Mouse (Mus musculus) forebrain, embryonic 12.5 days (tissue): ENCODE results near the gene Nus1. TPM values are rescaled to one million over a fixed set of nuclear protein-coding genes. Genes with fewer than 3 reads are reported as not detected.
A peak's percentile ranks its signal among the peaks of the same experiment; 100 is the strongest.

Source experiments
- ATAC-seq: fragments of 200-750 bp; cut with Nextera tagmentation; 2 replicates; pipeline ENCODE4 v1.8.0; 2017; ENCODE audit warnings: moderate TSS enrichment; ENCODE audit not compliant: low FRiP score
- H3K27ac ChIP-seq: fragments of 300-500 bp; sonication (generic); 2 replicates; pipeline ENCODE4 v1.5.1; 2016; ENCODE audit warnings: mild to moderate bottlenecking
- H3K27me3 ChIP-seq: fragments of 300-500 bp; sonication (generic); 2 replicates; pipeline ENCODE4 v1.6.1; 2016; ENCODE audit warnings: mild to moderate bottlenecking
- H3K36me3 ChIP-seq: fragments of 300-500 bp; sonication (generic); replicated peaks from 2 replicates; pipeline ENCODE4 v1.6.1; 2016; ENCODE audit warnings: mild to moderate bottlenecking
- H3K4me1 ChIP-seq: fragments of 300-500 bp; sonication (generic); 2 replicates; pipeline ENCODE4 v1.6.1; 2016
- H3K4me2 ChIP-seq: fragments of 300-500 bp; sonication (generic); 2 replicates; pipeline ENCODE4 v1.6.1; 2016; ENCODE audit warnings: mild to moderate bottlenecking, moderate library complexity
- H3K4me3 ChIP-seq: fragments of 300-500 bp; sonication (generic); replicated peaks from 2 replicates; pipeline ENCODE4 v1.5.1; 2016; ENCODE audit warnings: mild to moderate bottlenecking
- H3K9ac ChIP-seq: fragments of 300-500 bp; sonication (generic); 2 replicates; pipeline ENCODE4 v1.6.1; 2016; ENCODE audit warnings: mild to moderate bottlenecking
- H3K9me3 ChIP-seq: fragments of 300-500 bp; sonication (generic); 2 replicates; pipeline ENCODE4 v1.6.1; 2016
- WGBS: fragments of 180-500 bp; shearing (Covaris S2); methylation state at CpG from one replicate; pipeline ENCODE4 v1.1.7; 2016; 5-methylcytosine and 5-hydroxymethylcytosine counted together
- polyA plus RNA-seq: library from polyadenylated mRNA; unstranded; fragments of >200 nt; fragmentation: Nextera tagmentation; extraction: Ambion mirVana; gene quantifications from 2 replicates; pipeline ENCODE4 v1.2.1, GENCODE M21; 2016

Gene Nus1
- polyA plus RNA-seq, 1 experiment from 2014 or later: 16.6 TPM

DNA sequence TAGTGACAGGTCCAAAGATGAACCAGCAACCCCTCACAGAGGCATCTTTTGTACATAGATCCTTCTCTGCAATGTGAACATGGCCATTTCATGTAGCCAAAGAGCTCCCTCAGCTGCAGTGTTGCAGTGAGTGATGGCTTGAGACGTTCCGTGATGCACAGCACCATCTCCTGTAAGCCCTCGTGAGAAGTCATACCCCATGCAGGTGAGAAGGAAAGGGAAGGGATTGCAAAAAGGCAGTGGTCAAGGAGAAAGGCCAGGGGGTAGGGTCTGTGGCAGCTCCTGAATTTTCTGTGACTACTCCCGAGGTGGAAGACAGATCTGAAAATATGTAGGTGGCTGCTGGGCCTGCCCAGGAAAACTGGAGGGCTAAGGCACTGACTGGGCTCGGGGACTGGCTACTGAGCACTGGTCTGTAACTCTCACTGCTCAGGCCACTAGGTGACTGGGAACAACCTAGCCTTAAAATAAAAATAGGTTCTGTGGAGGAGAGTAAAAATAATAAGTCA is 28.4 kb upstream of the Nus1 start, which contains the start of gene Nepn:
Gene Nepn (plus strand): TSS at position 51 of the 509 bp plus-strand sequence.
- H3K9ac ChIP-seq: no peak within 1 kb of the TSS
- H3K27ac ChIP-seq: no peak within 1 kb of the TSS
- H3K36me3 ChIP-seq: no peaks in the 10 kb centered on the region
- H3K4me1 ChIP-seq: no peaks in the 10 kb centered on the region
- 83% methylated on average over 5 of the region's 5 CpGs for WGBS
- no peaks in the 10 kb centered on the region for H3K9me3 ChIP-seq
- H3K27me3 ChIP-seq: no peaks in the 10 kb centered on the region
- H3K4me3 ChIP-seq: no peak within 1 kb of the TSS
- ATAC-seq: no peak
- no peak within 1 kb of the TSS for H3K4me2 ChIP-seq

- no peak overlapping the region for H3K9ac ChIP-seq
- no peaks in the 10 kb centered on the region for H3K4me1 ChIP-seq
- H3K27ac ChIP-seq: no peak overlapping the region
- no peak overlapping the region for H3K4me3 ChIP-seq
- no peaks in the 10 kb centered on the region for H3K36me3 ChIP-seq
- WGBS: 86% methylated on average over 3 of the region's 3 CpGs
- ATAC-seq: no peak
- no peaks in the 10 kb centered on the region for H3K9me3 ChIP-seq
- H3K27me3 ChIP-seq: no peaks in the 10 kb centered on the region
- H3K4me2 ChIP-seq: no peak overlapping the region
These were observed 27.9 kb upstream of the Nus1 start for GRCm38 (mm10) chr10:52389438-52389837.

GRCm38 (mm10) chr10:52391208-52391607 is 26.1 kb upstream of the Nus1 start:
- 84% methylated on average over 2 of the region's 2 CpGs for WGBS
- Histone ChIP-seq H3K9ac (no peak overlapping the region), H3K4me1 (no peaks in the 10 kb centered on the region), H3K27me3 (no peaks in the 10 kb centered on the region), H3K4me2 (no peak overlapping the region), H3K36me3 (no peaks in the 10 kb centered on the region), H3K4me3 (no peak overlapping the region), H3K27ac (no peak overlapping the region), H3K9me3 (no peaks in the 10 kb centered on the region)
- ATAC-seq: no peak

DNA sequence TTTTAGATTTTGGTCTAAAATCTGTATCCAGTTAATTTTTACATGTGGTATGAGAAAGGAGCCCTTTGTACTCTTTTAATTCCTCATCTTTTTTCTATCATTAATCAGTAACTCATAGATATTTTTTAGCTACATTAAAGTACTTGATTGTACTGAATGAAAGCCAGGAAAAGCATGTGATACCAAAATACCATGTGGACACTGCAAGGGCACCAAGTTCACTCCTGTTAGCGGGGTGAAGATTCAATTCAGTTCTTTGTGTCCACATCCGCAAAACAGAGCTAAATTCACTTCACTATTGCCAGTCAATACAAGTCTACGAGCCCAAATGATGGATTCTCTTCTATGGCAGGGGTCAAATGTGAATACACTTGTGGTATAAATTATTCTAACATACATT is 20.7 kb upstream of the Nus1 start:
- H3K27ac ChIP-seq: no peak overlapping the region
- H3K27me3 ChIP-seq: no peaks in the 10 kb centered on the region
- H3K36me3 ChIP-seq: no peaks in the 10 kb centered on the region
- no peak overlapping the region for H3K4me3 ChIP-seq
- H3K4me2 ChIP-seq: no peak overlapping the region
- no peaks in the 10 kb centered on the region for H3K4me1 ChIP-seq
- no peak overlapping the region for H3K9ac ChIP-seq
- no peaks in the 10 kb centered on the region for H3K9me3 ChIP-seq
- WGBS: 89% methylated on average over 3 of the region's 3 CpGs
- no peak for ATAC-seq

- 83% methylated on average over 2 of the region's 2 CpGs for WGBS
- Histone ChIP-seq H3K9ac (no peak overlapping the region), H3K9me3 (no peaks in the 10 kb centered on the region), H3K27me3 (no peaks in the 10 kb centered on the region), H3K27ac (no peak overlapping the region), H3K4me2 (no peak overlapping the region), H3K36me3 (no peaks in the 10 kb centered on the region), H3K4me3 (no peak overlapping the region), H3K4me1 (no peaks in the 10 kb centered on the region)
- no peak for ATAC-seq
These were observed 18.6 kb upstream of the Nus1 start for GRCm38 (mm10) chr10:52398715-52399114.

GRCm38 (mm10) chr10:52399722-52400121 is 17.6 kb upstream of the Nus1 start:
- H3K4me2 ChIP-seq: no peak overlapping the region
- no peak for ATAC-seq
- H3K9me3 ChIP-seq: no peaks in the 10 kb centered on the region
- WGBS: 67% methylated on average over 3 of the region's 3 CpGs
- no peak overlapping the region for H3K9ac ChIP-seq
- H3K4me1 ChIP-seq: no peaks in the 10 kb centered on the region
- no peaks in the 10 kb centered on the region for H3K27me3 ChIP-seq
- H3K4me3 ChIP-seq: no peak overlapping the region
- no peak overlapping the region for H3K27ac ChIP-seq
- no peaks in the 10 kb centered on the region for H3K36me3 ChIP-seq

DNA sequence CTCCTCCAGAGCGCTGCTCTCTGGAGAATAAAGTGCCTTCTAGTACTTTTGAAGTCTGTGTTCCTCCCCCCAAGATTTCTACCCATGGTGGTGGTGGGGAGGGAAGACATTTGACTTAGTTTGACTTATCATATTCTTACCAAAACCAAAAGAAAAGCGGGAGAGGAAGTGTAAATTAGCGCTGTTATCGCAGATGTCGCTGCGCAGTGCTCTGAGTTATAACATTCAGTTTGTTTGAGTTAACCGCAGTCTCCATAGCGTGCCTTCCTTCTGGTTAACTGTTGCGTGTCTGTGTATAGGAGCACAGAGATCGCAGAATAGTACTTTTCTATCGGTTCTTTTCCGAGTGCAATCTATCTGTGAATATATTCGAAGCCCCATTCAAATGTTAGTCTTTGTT is 12.2 kb upstream of the Nus1 start:
- Histone ChIP-seq H3K4me2 (no peak overlapping the region), H3K9me3 (no peaks in the 10 kb centered on the region), H3K36me3 (no peaks in the 10 kb centered on the region), H3K4me1 (no peaks in the 10 kb centered on the region), H3K27me3 (no peaks in the 10 kb centered on the region), H3K4me3 (no peak overlapping the region), H3K27ac (no peak overlapping the region), H3K9ac (no peak overlapping the region)
- 91% methylated on average over 13 of the region's 13 CpGs for WGBS
- ATAC-seq: no peak

DNA sequence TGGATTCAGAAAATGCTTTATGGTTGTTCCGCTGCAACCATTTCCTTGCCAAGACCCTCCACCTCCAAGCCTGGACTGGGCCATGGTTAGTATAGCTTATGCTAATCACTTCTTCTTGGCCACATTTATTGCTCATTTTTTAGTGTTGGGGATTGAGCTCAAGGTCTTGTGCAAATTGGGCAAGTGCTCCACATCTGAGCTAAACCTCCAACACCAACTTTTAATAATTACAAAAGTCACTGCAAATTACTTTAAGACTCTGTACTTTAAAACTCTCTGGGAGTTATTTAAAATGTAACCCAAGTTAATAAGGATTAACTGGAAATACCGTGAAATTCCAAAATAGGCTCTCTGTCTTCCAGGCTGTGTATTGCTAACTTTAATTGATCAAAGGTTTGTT is 9.8 kb upstream of the Nus1 start:
- 84% methylated on average over 2 of the region's 2 CpGs for WGBS

DNA sequence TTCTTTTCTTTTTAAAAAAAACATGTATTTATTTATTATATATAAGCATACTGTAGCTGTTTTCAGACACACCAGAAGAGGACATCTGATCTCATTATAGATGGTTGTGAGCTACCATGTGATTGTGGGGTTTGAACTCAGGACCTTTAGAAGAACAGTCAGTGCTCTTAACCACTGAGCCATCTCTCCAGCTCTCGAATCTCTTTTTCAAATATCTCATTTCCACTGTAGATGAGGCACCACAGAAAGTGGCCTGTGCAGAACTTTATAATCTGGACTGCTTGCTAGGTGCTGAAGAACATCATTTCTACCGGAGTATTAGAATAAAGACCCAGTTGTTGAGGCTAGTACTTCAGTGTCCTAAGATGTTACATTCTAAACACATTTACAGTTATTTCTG is 2.3 kb upstream of the Nus1 start:
- no peak overlapping the region for H3K4me3 ChIP-seq
- 76% methylated on average over 2 of the region's 2 CpGs for WGBS
- no peak overlapping the region for H3K9ac ChIP-seq
- no peaks in the 10 kb centered on the region for H3K36me3 ChIP-seq
- H3K27me3 ChIP-seq: peaks cover 6% of the 10 kb centered on the region; the same call in 1 of the 2 replicates
- no peak overlapping the region for H3K27ac ChIP-seq
- H3K9me3 ChIP-seq: no peaks in the 10 kb centered on the region
- H3K4me1 ChIP-seq: peaks cover 13% of the 10 kb centered on the region
- no peak for ATAC-seq
- no peak overlapping the region for H3K4me2 ChIP-seq

More for the DNA sequence above, 9.8 kb upstream of the Nus1 start:
- Histone ChIP-seq H3K27me3 (no peaks in the 10 kb centered on the region), H3K4me2 (no peak overlapping the region), H3K9me3 (no peaks in the 10 kb centered on the region), H3K36me3 (no peaks in the 10 kb centered on the region), H3K4me1 (no peaks in the 10 kb centered on the region), H3K4me3 (no peak overlapping the region), H3K9ac (no peak overlapping the region), H3K27ac (no peak overlapping the region)
- no peak for ATAC-seq

DNA sequence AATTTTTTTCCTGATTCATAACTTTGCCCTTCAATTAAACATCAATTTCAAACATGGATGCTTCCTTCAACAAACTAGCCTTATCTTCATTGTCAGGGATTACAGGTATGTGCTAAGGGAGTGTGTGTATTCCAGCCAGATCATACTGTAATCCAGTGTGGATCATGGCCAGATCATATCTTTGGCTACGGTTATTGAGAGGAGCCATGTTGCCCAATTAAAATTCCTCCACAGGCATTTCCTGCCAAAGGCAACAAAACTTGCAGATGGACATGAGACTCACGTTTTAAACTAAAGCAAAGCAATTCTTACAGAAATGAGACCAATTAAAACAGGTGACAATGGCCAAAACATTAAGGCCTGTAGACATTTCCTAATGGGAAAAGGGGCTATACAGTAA is 889 bp upstream of the Nus1 start:
- no peaks in the 10 kb centered on the region for H3K36me3 ChIP-seq
- peaks cover 6% of the 10 kb centered on the region; the same call in 1 of the 2 replicates for H3K27me3 ChIP-seq
- H3K27ac ChIP-seq: no peak overlapping the region
- no peaks in the 10 kb centered on the region for H3K9me3 ChIP-seq
- H3K4me3 ChIP-seq: no peak overlapping the region
- 85% methylated on average over 2 of the region's 2 CpGs for WGBS
- peak overlapping the region; percentile 47 for H3K4me2 ChIP-seq
- H3K4me1 ChIP-seq: peaks cover 22% of the 10 kb centered on the region
- peak overlapping the region; percentile 13; the same call in 1 of the 2 replicates for H3K9ac ChIP-seq
- no peak for ATAC-seq

DNA sequence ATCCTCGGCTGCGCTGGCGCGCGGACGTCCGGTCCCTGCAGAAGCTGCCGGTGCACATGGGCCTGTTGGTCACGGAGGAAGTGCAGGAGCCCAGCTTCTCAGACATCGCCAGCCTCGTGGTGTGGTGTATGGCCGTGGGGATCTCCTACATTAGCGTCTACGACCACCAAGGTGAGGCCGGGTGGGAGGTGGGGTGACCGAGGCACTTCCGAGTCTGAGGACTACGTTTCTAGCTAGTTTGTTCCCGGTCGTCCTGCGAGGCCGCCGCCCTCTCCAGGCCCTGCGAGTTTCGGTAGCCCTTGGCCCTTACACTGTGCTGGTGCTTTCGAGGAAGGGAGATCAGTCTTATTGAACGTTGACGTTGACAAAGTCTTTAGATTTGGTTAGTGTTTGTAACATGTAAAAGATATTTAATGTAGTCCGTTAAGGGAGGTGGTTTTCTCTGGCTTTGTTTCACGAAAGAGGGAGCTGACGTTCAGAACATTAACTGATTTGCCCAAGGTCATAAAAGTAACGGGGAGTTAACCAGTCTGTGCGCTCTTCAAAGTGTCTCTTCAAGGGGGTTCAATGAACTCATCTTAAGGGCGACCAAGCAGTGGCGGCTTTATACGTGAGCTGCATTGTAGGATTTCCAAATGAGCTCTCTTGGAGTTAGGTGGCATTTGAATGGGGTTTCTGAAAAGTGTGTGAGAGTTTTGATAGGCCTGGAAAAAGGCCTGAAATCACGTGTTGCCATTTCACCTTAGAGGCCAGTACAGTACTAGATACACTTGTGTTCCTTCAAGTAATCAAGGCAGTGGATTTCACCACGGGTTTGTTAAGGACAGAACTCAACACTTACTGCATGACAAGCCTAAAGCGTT is 882 bp downstream of the Nus1 start:
- ATAC-seq: peak; percentile 65
- H3K4me1 ChIP-seq: peaks cover 22% of the 10 kb centered on the region
- 2% methylated on average over 39 of the region's 39 CpGs for WGBS

GRCm38 (mm10) chr10:52418931-52419330 is 1.6 kb downstream of the Nus1 start:
- Histone ChIP-seq H3K9ac (peak overlapping the region; percentile 91), H3K4me2 (peak overlapping the region; percentile 76), H3K4me3 (peak overlapping the region; percentile 95), H3K9me3 (no peaks in the 10 kb centered on the region), H3K27ac (no peak overlapping the region), H3K36me3 (no peaks in the 10 kb centered on the region), H3K4me1 (peaks cover 22% of the 10 kb centered on the region), H3K27me3 (peaks cover 6% of the 10 kb centered on the region; the same call in 1 of the 2 replicates)
- 78% methylated on average over 5 of the region's 5 CpGs for WGBS
- ATAC-seq: no peak

More for the DNA sequence above, 882 bp downstream of the Nus1 start:
- Histone ChIP-seq H3K4me2 (peak overlapping the region; percentile 76), H3K9ac (peak overlapping the region; percentile 91), H3K27me3 (peaks cover 6% of the 10 kb centered on the region; the same call in 1 of the 2 replicates), H3K9me3 (no peaks in the 10 kb centered on the region), H3K4me3 (peak overlapping the region; percentile 95), H3K36me3 (no peaks in the 10 kb centered on the region), H3K27ac (peak overlapping the region; percentile 93)

DNA sequence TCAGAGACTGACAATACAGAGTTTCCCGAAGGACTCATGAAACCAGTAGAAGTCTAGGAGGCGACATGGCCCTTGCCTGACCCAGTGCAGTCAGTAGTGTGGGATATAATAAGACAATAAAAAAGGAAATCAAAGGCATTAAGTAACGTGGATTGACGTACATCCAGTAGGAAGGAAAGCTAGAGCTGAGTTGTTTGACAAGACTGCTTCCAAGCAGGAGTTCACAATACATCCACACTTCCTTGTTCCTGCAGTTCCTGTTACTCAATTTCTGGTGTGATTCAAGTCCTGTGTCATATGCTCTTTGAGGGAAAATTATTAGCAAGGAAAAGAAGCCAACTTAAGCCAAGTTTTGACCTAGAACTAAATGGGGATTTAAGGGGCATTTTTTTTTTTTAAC is 2.1 kb downstream of the Nus1 start:
- Histone ChIP-seq H3K4me3 (no peak overlapping the region), H3K9ac (no peak overlapping the region), H3K9me3 (no peaks in the 10 kb centered on the region), H3K36me3 (no peaks in the 10 kb centered on the region), H3K27me3 (peaks cover 6% of the 10 kb centered on the region; the same call in 1 of the 2 replicates), H3K4me1 (peaks cover 22% of the 10 kb centered on the region), H3K27ac (no peak overlapping the region), H3K4me2 (peak overlapping the region; percentile 76)
- no peak for ATAC-seq
- WGBS: 87% methylated on average over 4 of the region's 4 CpGs
